Mouse (Mus musculus): ENCODE data around the gene Neb. TPM values are rescaled to one million over a fixed set of nuclear protein-coding genes. Genes with fewer than 3 reads are reported as not detected.

Gene Neb
- total RNA-seq, 1 experiment from 2014 or later = 0.30 TPM

DNA sequence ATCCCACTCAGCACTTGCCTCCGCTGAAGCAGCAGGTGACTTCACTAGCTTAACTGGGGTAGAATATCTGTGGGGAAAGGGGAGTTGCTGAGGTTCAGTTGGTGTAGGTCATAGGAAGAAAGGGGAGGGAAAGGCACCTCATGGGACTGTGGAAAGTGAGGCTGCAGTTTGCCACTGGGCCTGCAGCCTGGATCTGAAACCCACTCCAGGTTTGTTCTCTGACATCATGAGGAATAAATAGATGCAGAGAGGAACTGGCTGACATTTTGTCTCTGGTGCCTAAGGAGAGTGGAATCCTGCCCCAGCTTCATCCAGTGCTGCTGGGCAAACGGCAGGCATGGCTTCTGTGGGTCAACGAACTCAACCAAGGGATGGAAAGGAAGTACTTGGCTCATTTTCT lies 46.5 kb downstream of the Neb start:
- ATAC-seq (replicated peaks in 1 of 2; ENCODE audit: insufficient read depth in 1 of 2, low FRiP score in 2 of 2, low TSS enrichment in 1 of 2, low read depth in 1 of 2, poor library complexity in 2 of 2, severe bottlenecking in 2 of 2) = no peak

DNA sequence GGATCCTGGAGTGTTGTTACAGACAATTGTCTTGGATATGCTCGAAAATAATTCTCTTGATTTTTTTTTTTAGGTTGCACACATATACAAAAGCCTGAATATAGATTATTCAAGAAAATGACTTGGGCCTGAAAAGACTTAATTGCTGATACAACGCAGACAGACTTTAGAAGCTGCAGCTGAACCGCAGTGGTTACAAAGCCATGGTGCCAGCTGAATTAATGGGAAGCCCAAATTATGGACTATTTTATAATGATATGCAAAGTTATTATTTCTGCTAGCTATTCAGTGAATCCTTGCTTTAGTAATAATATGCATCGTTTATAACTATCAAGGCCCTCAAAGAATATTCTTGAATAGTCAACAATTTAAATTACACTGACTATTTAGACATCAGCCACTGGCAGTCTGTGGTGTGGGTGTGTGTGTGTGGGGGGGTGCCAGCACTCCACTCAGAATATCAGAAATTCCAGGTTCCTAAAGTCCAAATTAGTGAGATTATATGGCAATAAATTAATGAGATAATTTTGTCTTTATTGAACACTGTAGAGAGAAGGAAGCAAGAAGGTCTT lies 50.9 kb downstream of the Neb start:
- no peak for ATAC-seq (replicated peaks in 1 of 2; ENCODE audit: insufficient read depth in 1 of 2, low FRiP score in 2 of 2, low TSS enrichment in 1 of 2, low read depth in 1 of 2, poor library complexity in 2 of 2, severe bottlenecking in 2 of 2)

DNA sequence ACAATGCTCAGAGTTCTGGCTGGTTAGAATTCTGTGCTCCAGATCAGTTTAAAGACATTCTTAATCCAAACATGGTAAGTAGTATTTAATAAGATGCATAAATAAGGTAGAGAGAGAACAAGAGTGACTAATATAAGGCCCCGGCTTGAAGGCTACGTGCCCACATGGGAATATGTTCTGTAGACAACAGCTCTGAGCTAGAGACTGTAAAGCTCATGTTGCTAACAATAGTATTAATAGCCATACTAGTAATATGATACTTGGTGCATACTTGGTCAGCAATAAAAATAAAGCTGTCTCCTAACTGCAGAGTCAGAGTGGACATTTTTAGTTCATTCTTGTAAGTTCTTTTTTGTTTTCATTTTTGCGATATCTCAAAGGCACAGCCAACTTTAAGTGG lies 56.4 kb downstream of the Neb start:
- no peak for ATAC-seq (replicated peaks in 1 of 2; ENCODE audit: insufficient read depth in 1 of 2, low FRiP score in 2 of 2, low TSS enrichment in 1 of 2, low read depth in 1 of 2, poor library complexity in 2 of 2, severe bottlenecking in 2 of 2)

DNA sequence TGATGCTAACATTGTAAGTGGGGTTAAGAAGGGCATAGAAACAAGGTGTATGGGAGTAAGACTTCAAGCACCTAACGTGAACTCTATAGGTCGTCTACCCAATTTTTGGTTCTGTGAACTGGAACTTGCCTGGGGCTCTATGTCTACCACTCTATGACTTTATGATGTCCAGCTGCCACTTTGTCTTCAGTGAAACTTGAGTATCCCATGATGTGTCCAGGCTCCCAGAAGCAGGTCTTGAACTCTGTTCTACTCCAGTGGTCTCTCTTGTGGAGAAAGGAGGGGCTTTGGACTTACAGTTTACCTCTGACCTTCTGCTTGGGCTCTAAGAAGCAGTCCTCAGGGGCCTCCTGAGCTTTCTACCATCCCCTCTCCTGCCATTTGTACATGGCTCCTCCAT lies 58.1 kb downstream of the Neb start:
- no peak for ATAC-seq (replicated peaks in 1 of 2; ENCODE audit: insufficient read depth in 1 of 2, low FRiP score in 2 of 2, low TSS enrichment in 1 of 2, low read depth in 1 of 2, poor library complexity in 2 of 2, severe bottlenecking in 2 of 2)

DNA sequence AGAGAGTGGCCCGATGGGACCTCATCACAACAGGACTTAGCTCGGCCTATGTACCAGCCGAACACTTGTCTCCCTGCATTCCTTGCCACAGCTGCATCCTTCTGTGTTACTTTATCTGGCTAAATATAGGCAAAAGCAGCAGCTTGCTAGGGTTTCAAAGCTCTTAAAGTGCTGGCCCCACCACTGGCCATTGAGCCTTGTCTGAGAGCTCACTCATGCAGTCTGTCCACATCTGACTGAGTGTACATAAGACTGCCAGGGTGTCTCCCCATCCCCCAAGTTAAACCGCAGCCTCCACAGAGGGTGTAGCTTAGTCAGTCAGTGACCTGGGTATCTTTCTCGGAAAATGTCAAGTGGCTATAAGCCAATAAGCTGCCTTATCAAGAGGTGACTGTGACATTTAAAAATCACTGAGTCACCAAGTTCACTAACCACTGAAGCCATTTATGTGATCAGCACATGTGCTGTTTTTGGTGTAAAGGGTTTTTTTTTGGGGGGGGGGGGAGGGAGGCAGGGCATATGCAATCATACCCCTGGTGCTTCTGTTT lies 59.2 kb downstream of the Neb start:
- peak; percentile 74 to 83 for ATAC-seq (replicated peaks in 1 of 2; ENCODE audit: insufficient read depth in 1 of 2, low FRiP score in 2 of 2, low TSS enrichment in 1 of 2, low read depth in 1 of 2, poor library complexity in 2 of 2, severe bottlenecking in 2 of 2)

DNA sequence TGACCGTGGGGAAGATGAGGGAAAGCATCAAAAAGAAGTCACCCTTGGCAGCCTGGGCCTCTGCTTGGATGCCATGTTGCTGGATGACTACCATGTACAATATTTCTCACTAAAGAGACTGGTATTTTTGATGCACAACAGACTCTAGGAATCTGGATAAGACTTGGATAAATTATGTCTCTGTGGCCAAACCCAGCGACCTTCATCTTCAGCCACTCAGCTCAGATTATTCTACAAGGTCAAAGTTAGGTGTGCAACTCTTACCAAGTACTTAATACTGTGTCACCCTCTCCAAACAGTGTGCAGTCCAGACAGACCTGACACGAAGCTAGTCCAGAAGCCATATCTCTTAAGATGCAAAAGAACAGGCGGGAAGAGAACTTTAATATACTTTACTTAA lies 60.8 kb downstream of the Neb start:
- ATAC-seq (replicated peaks in 1 of 2; ENCODE audit: insufficient read depth in 1 of 2, low FRiP score in 2 of 2, low TSS enrichment in 1 of 2, low read depth in 1 of 2, poor library complexity in 2 of 2, severe bottlenecking in 2 of 2) = no peak

DNA sequence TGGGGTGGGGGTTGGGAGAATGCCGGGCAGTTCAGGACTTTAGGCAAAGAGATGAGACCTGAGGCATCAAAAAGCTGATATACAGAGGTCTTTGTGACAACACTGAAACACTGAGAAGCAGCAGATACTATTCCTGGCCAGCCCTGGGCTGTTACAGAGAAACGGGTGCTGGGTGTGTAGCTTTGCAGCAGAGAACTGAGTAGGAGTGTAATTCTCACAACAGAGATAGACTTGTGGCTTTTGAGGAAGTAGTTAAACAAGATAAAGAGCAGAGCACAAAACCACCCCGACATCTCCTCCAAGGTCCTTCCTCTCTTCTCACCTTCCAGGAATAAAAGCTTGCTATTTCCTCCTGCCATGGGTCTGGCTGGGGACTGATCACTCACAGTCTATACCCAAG lies 62.5 kb downstream of the Neb start:
- peak; percentile 31 to 39; a peak in 3 of 4 replicates for ATAC-seq (replicated peaks in 1 of 2; ENCODE audit: insufficient read depth in 1 of 2, low FRiP score in 2 of 2, low TSS enrichment in 1 of 2, low read depth in 1 of 2, poor library complexity in 2 of 2, severe bottlenecking in 2 of 2)

DNA sequence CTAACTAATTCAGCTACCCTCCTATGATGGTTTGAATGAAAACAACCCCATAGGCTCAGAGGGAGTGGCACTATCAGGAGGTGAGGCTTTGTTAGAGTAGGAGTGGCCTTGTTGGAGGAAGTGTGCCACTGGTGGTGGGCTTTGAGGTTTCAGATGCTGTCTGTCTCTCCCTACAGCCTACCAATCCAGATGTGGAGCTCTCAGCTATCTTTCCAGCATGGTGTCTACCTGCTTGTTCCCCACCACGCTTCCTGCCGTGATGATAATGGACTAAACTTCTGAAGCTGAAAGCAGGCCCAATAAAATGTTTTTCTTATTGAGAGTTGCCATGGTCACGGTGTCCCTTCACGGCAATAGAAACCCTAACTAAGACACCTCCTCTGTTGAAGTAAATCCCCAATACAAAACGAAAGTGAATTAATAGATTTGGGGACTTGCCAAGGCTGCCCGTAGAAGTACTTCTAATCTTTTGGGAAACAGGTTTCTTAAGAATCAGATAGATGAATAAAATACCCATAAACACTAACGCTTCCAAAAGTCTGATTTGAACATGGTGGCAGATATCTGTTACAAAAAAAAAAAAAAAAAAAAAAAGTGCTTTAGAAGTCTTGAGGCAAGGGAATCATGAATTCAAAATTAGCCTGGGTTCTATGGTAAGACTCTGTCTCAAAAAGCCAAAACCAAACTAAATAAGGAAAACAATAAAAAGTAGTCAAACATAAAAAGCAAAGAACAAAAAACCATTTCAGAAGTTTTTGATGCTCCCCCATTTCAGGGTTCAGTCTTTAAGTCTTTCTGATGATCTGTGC lies 63.1 kb downstream of the Neb start:
- ATAC-seq (replicated peaks in 1 of 2; ENCODE audit: insufficient read depth in 1 of 2, low FRiP score in 2 of 2, low TSS enrichment in 1 of 2, low read depth in 1 of 2, poor library complexity in 2 of 2, severe bottlenecking in 2 of 2) = 0 out of 4 replicates have a peak, but pooled peaks of 1 of the 2 experiments have one; percentile 20

DNA sequence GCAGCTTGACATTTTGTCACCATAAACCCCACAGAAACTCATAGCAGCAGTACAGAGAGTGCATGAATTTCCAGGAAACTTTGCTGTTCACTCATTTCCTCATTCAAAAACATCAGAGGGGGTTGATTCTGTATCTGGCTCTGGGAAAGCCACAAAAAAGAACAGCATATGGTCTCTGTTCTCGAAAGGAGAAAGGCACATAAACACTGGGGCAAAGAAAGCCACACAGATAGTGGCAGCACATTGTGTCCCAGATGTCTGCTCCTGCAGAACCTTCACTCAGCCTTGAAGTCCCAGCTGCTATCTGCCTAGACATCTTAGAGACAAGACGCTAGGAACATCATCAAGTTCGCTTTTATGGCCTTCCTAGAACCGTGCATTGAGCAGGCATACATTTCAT lies 67.5 kb downstream of the Neb start:
- ATAC-seq (replicated peaks in 1 of 2; ENCODE audit: insufficient read depth in 1 of 2, low FRiP score in 2 of 2, low TSS enrichment in 1 of 2, low read depth in 1 of 2, poor library complexity in 2 of 2, severe bottlenecking in 2 of 2) = no peak

DNA sequence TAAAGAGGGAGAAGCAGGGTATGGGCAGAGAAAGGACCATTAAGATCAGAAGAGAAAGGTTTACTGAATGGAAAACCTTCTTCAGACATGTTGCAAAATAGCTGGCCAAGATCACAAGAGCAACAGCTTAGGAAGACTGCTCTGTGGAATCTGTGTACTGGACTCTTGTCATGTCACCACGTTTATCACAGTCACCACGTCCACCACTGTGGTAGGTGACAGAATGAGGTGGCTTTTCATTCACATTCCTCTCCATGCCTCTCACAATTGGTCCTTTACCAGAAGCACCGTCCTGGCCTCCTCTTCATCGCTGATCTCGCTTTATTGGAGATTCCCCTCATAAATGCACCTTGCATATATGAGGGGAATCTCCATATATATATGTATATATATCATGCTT lies 71.6 kb downstream of the Neb start:
- ATAC-seq (replicated peaks in 1 of 2; ENCODE audit: insufficient read depth in 1 of 2, low FRiP score in 2 of 2, low TSS enrichment in 1 of 2, low read depth in 1 of 2, poor library complexity in 2 of 2, severe bottlenecking in 2 of 2) = no peak

DNA sequence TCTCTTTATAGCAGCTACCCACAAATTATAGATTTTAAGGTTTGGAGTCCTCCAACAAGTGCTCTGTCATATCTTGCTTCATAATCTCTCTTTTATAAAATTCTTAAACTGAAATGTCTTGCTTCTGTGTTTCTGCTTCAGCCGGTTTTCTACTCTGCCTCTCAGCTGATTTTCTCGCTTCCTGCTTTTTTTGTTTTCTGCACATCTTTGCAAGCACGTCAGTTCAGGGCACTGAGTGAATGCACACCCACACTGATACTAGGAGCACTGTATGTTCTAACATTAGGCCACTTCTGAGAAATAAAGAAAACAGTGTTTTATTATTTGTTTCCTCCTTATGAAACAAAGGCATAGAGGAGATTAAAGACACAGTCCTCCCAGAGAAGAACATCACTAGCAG lies 73.7 kb downstream of the Neb start:
- ATAC-seq (replicated peaks in 1 of 2; ENCODE audit: insufficient read depth in 1 of 2, low FRiP score in 2 of 2, low TSS enrichment in 1 of 2, low read depth in 1 of 2, poor library complexity in 2 of 2, severe bottlenecking in 2 of 2) = no peak

DNA sequence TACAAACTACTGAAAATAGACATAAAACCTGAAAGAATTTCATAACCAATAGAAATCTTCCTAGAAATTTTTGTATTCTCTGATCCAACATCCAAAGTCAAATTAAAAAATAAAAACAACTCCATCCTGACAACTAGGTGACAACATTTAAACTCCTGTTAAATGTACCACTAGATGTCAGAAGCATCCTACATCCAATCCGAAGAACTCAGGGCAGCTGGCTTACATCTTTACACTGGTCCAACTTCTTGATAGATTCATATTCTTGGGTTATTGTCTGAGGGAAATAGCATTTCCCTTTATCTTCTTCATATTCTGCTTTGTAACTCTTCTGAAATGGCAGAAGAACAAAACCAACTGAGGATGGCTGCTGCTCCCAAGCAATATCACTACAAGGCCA lies 74.9 kb downstream of the Neb start:
- ATAC-seq (replicated peaks in 1 of 2; ENCODE audit: insufficient read depth in 1 of 2, low FRiP score in 2 of 2, low TSS enrichment in 1 of 2, low read depth in 1 of 2, poor library complexity in 2 of 2, severe bottlenecking in 2 of 2) = no peak

DNA sequence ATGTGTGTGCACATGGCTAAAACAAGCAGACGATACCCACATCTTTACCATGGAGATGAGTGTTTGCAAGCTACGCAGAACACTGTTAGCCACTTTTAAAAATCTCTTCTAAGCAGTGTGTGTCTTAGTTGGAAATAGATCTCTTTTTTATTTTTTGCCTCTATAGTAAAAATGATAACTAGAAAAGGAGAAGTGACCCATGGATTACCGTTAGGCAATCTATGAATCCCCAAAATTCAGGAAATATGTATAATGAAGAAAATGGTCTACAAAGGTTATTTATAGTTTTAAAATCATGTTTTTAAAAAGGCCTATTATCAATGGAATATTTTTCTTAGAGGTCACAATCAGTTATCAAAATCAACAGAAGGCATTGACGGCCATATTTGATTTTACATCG lies 80.3 kb downstream of the Neb start:
- no peak for ATAC-seq (replicated peaks in 1 of 2; ENCODE audit: insufficient read depth in 1 of 2, low FRiP score in 2 of 2, low TSS enrichment in 1 of 2, low read depth in 1 of 2, poor library complexity in 2 of 2, severe bottlenecking in 2 of 2)

DNA sequence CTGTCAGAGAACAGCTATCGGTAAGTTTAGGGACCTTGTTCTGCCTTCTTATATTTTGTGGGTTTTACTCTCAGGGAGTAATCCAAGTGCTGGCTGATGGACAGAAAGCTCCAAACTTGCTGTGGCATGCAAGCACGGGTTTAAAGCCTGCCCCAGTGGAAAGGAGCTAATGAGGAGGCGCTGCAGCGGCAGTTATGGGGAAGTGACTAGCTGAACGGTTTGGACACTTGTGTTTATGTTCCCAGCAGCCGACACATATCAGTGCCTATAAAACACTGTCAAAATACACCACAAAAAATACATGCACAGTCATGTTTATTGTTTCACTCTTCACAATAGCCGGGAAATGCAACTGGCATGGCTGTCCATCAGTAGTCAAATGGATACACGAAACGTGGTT lies 81.5 kb downstream of the Neb start:
- ATAC-seq (replicated peaks in 1 of 2; ENCODE audit: insufficient read depth in 1 of 2, low FRiP score in 2 of 2, low TSS enrichment in 1 of 2, low read depth in 1 of 2, poor library complexity in 2 of 2, severe bottlenecking in 2 of 2) = peak; percentile 71 to 83

DNA sequence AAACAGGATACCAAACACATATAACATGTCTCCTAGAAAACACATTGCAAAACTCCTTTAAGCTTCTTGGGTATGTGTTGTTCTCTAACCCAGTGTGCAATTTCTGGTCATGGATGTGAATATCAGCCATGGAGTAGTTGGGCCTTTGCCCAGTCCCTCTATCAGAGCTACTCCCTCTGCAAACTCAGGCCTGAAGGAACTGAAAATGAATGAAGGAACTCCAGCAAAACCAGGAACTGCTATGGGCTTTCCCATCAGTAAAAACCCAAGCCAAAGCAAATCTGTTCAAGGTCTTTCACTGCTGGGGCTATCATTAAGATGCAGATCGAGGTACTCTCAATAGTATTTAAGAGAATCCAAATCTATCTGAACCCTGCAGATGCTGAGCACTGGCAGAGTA lies 90.8 kb downstream of the Neb start:
- no peak for ATAC-seq (replicated peaks in 1 of 2; ENCODE audit: insufficient read depth in 1 of 2, low FRiP score in 2 of 2, low TSS enrichment in 1 of 2, low read depth in 1 of 2, poor library complexity in 2 of 2, severe bottlenecking in 2 of 2)

DNA sequence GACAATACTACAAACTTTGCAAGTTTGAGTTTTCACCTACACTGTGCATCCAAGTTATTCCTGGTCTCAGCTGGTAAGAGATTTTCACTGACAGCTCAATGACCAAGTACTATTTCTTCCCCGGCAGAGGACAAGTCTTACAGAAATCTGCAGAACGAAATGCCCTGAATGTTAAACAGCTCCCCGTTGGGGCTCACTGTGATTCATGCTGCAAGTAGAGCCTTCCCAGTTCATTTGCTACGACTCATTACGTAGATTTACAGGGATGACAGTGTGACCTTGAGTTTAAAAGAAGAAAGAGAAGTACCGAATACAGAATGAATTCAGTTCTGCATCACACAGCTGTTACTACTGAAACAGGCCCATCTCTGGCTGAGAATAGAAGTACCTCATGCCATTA lies 91.9 kb downstream of the Neb start:
- no peak for ATAC-seq (replicated peaks in 1 of 2; ENCODE audit: insufficient read depth in 1 of 2, low FRiP score in 2 of 2, low TSS enrichment in 1 of 2, low read depth in 1 of 2, poor library complexity in 2 of 2, severe bottlenecking in 2 of 2)

DNA sequence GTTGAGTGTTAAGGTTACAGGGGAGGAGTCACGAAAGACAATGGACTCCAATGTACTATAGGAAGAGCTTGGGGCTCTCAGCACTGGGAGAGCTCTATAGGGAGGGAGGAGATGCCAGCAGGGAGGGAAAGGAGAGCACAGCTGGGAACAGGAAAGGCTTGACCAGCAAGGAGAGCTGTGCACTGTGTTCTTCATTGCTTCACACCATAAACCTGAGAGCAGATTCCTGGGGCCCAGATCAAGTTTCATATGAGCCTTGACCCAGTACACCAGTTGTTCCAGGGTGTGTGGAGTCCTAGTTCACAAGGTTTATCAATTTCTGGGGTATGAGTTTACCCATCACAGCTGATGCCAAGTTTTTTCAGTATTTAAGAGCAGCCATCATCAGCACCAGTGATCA lies 106.1 kb downstream of the Neb start:
- no peak for ATAC-seq (replicated peaks in 1 of 2; ENCODE audit: insufficient read depth in 1 of 2, low FRiP score in 2 of 2, low TSS enrichment in 1 of 2, low read depth in 1 of 2, poor library complexity in 2 of 2, severe bottlenecking in 2 of 2)

DNA sequence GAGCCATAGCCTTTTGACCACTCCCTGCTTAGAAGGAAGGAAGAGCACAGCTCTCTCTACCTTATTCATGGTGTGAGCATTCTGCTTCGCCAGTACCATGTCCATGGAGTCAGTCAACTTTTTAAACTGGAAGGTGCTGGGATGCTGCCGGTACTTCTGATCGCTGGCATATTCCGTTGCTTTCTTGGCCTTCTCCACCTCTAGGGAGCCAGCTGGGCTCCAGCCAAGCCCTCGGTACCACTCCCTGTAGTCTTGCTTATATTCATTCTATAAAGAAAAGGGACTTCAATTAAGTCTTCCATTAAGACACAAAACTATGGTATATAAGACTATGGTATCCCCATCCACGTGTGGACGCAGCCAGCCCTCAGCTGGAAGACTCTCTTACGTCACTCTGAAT lies 107.4 kb downstream of the Neb start:
- ATAC-seq (replicated peaks in 1 of 2; ENCODE audit: insufficient read depth in 1 of 2, low FRiP score in 2 of 2, low TSS enrichment in 1 of 2, low read depth in 1 of 2, poor library complexity in 2 of 2, severe bottlenecking in 2 of 2) = no peak

DNA sequence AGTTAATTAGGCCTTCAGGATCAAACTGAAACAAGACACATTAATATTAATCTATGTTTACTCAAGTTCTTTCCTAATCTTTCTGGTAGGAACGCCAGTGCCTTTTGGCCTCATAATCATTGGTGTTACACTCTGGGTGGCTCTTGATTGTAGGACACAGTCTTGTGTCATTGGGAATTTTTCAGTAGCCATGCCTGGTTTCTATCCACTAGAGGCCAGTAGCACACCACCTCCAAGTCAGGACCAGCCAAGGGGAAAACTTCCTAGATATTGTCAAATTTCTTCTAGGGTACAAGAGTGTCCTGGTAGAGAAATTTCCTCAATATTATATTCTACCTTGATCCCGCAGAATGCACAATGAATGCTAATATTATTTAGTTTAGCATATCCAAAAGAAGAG lies 116.1 kb downstream of the Neb start:
- ATAC-seq (replicated peaks in 1 of 2; ENCODE audit: insufficient read depth in 1 of 2, low FRiP score in 2 of 2, low TSS enrichment in 1 of 2, low read depth in 1 of 2, poor library complexity in 2 of 2, severe bottlenecking in 2 of 2) = no peak; a peak in 1 of 4 replicates
